In genomic region chr4:118060915-118061530, GRCm38 (mm10) we compare ENCODE assay signal across 14 mouse cellular contexts.
A peak's percentile ranks its signal among the peaks of the same experiment; 100 is the strongest.
DNase-seq lines count a peak whose midpoint lies in the region; ATAC-seq lines count a peak whose summit lies in the region.
"Had no signal": no experiment of that assay in that cellular context is flagged by ENCODE, and none has a peak within 500 bp of the region (broad histone marks: within the 10 kb centered on the region; RNA-seq: fewer than 3 reads in every experiment).

No protein-coding gene starts in this region.

- peak; percentile 60 to 71 for DNase-seq in kidney, postnatal 4 days
- peak; percentile 52 for DNase-seq in heart, postnatal 25 days (ENCODE audit: low spot score)
- DNase-seq in lung, postnatal 14 days, result peak; percentile 51
- peak; percentile 71 for DNase-seq in urinary bladder, postnatal 4 days (ENCODE audit: low spot score in 2 of 2)
- no peak for DNase-seq in midbrain, embryonic 14.5 days
- DNase-seq in hindbrain, embryonic 10.5 days (ENCODE audit: low spot score), result no peak
- DNase-seq: cerebellum, postnatal 36 days; kidney, postnatal 25 days; right cerebral cortex, adult 18-20 months had no signal

- no peaks in the 10 kb centered on the region for H3K36me3 ChIP-seq in kidney, embryonic 14.5 days (ENCODE audit: control insufficient read depth, insufficient read depth, low read length)
- H3K36me3 ChIP-seq in midbrain, embryonic 14.5 days (ENCODE audit: control insufficient read depth, insufficient read depth, low read length), result no peaks in the 10 kb centered on the region
- no peaks in the 10 kb centered on the region for H3K36me3 ChIP-seq in hindbrain, embryonic 10.5 days
- H3K36me3 ChIP-seq: midbrain, embryonic 10.5 days had no signal

- no peak overlapping the region for H3K4me2 ChIP-seq in kidney, embryonic 14.5 days (replicated peaks; ENCODE audit: low read depth, low read length)
- H3K4me2 ChIP-seq in midbrain, embryonic 14.5 days (ENCODE audit: low read length), result no peak overlapping the region
- H3K4me2 ChIP-seq: liver, embryonic 11.5 days had no signal

- no peaks in the 10 kb centered on the region for H3K9me3 ChIP-seq in kidney, embryonic 14.5 days (ENCODE audit: control insufficient read depth, low read length)
- H3K9me3 ChIP-seq in midbrain, embryonic 14.5 days (ENCODE audit: control insufficient read depth, low read length), result no peaks in the 10 kb centered on the region
- H3K9me3 ChIP-seq in hindbrain, embryonic 10.5 days, result no peaks in the 10 kb centered on the region
- H3K9me3 ChIP-seq: midbrain, embryonic 10.5 days had no signal

- intact Hi-C loops in heart, postnatal 25 days (cut with DNase I), result no loop called here

- H3K4me3 ChIP-seq in kidney, embryonic 14.5 days (ENCODE audit: low read length), result no peak overlapping the region
- H3K4me3 ChIP-seq in midbrain, embryonic 14.5 days (replicated peaks; ENCODE audit: low read depth, low read length), result no peak overlapping the region
- no peak overlapping the region for H3K4me3 ChIP-seq in hindbrain, embryonic 10.5 days
- H3K4me3 ChIP-seq: left cerebral cortex, adult 2 months; midbrain, embryonic 10.5 days had no signal

- 83% methylated on average over 13 of the region's 13 CpGs for WGBS in kidney, embryonic 14.5 days
- 95% methylated on average over 13 of the region's 13 CpGs for WGBS in midbrain, embryonic 14.5 days
- 92% methylated on average over 13 of the region's 13 CpGs for WGBS in hindbrain, embryonic 10.5 days

- ATAC-seq in kidney, embryonic 14.5 days (ENCODE audit: low FRiP score, low TSS enrichment), result no peak
- ATAC-seq in midbrain, embryonic 14.5 days (ENCODE audit: low FRiP score, low TSS enrichment), result no peak

- no peak overlapping the region for H3K27ac ChIP-seq in kidney, embryonic 14.5 days (ENCODE audit: low read depth, low read length)
- no peak overlapping the region for H3K27ac ChIP-seq in midbrain, embryonic 14.5 days (replicated peaks; ENCODE audit: low read depth, low read length)
- H3K27ac ChIP-seq in hindbrain, embryonic 10.5 days, result no peak overlapping the region
- H3K27ac ChIP-seq: left cerebral cortex, adult 2 months; midbrain, embryonic 10.5 days had no signal

- H3K9ac ChIP-seq in kidney, embryonic 14.5 days (ENCODE audit: low read depth, low read length), result no peak overlapping the region
- no peak overlapping the region for H3K9ac ChIP-seq in midbrain, embryonic 14.5 days (replicated peaks; ENCODE audit: low read length)

- H3K27me3 ChIP-seq in kidney, embryonic 14.5 days (ENCODE audit: control insufficient read depth, insufficient read depth, low read length), result no peaks in the 10 kb centered on the region
- no peaks in the 10 kb centered on the region for H3K27me3 ChIP-seq in midbrain, embryonic 14.5 days (ENCODE audit: control insufficient read depth, insufficient read depth, low read length)
- no peaks in the 10 kb centered on the region for H3K27me3 ChIP-seq in hindbrain, embryonic 10.5 days (ENCODE audit: insufficient read depth, poor library complexity, severe bottlenecking)
- H3K27me3 ChIP-seq: CH12.LX had no signal

- peaks cover 18% of the 10 kb centered on the region; the same call in 1 of the 2 replicates for H3K4me1 ChIP-seq in kidney, embryonic 14.5 days (ENCODE audit: control insufficient read depth, insufficient read depth, low read length)
- no peaks in the 10 kb centered on the region for H3K4me1 ChIP-seq in midbrain, embryonic 14.5 days (ENCODE audit: control insufficient read depth, insufficient read depth, low read length)
- peaks cover 31% of the 10 kb centered on the region for H3K4me1 ChIP-seq in hindbrain, embryonic 10.5 days (replicated peaks)

Comparison
In these comparisons a context has a peak if more than half of its experiments do, and no peak if none do; other contexts are left out.
1. DNase-seq: peak in kidney, postnatal 4 days (2 of 2), heart, postnatal 25 days (single experiment), lung, postnatal 14 days (single experiment) and urinary bladder, postnatal 4 days (2 of 2); none in midbrain, embryonic 14.5 days (single experiment) and hindbrain, embryonic 10.5 days (single experiment).